Mouse (Mus musculus) fat pad, adult 2 months (tissue): ENCODE measurements around the gene Nmnat1.

Experiments
- DNase-seq: peaks from one replicate; pipeline ENCODE4 v3.0.0-alpha.2; 2011; ENCODE audit warnings: low read depth, low spot score; ENCODE audit errors: extremely low read depth

Gene Nmnat1

GRCm38 (mm10) chr4:149485053-149485824, at the start of gene Nmnat1, which contains the start of gene Lzic:
Gene Nmnat1 (minus strand): TSS chr4:149485202.
Gene Lzic (plus strand): TSS chr4:149485229.
- DNase-seq, result peak; percentile 33

DNA sequence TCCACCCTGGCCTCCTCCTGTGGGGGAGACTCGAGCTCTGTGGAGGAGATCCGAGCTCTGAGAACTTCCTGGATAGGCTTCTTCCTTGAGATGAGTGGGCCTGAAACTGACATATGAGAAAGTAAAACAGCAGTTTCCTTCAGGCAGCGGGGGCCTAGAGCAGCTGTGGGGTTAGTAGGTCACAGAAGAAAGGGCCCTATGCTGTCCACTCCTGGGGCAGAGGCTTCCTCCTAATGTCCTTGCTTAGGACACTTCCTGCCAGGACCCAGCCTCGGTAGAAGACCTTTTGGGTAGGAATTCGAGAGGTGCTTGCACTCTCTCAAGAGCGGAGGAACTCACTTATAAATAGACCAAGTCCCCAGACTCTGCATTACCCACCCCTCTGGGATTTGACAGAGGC, 44.7 kb upstream of the Nmnat1 start:
- DNase-seq, result no peak

GRCm38 (mm10) chr4:149527621-149528354, 42.8 kb upstream of the Nmnat1 start:
- no peak for DNase-seq

DNA sequence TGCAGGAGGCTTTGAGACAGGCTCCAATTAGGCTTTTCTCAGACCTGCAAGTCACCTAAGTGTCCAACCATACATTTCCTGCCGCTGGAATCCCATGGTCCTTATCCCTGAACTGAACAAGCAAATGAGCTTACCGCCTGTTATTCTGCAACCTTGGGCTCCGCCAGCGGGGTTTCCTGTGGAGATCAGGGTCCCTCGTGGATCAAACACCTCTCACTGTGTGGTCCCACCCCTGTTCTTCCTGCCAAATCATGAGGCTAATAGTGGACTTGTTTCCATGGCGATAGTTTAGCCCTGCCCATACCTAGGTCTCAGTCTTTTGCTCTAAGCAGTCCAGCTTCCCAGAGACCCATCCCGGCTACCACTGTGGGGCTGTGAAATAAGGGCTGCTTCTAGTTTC, 41.3 kb upstream of the Nmnat1 start:
- no peak for DNase-seq

GRCm38 (mm10) chr4:149525811-149526210, 40.8 kb upstream of the Nmnat1 start:
- DNase-seq, result no peak

GRCm38 (mm10) chr4:149525170-149525569, 40.2 kb upstream of the Nmnat1 start:
- no peak for DNase-seq

- no peak for DNase-seq
These were observed 39.0 kb upstream of the Nmnat1 start for GRCm38 (mm10) chr4:149523961-149524360.

DNA sequence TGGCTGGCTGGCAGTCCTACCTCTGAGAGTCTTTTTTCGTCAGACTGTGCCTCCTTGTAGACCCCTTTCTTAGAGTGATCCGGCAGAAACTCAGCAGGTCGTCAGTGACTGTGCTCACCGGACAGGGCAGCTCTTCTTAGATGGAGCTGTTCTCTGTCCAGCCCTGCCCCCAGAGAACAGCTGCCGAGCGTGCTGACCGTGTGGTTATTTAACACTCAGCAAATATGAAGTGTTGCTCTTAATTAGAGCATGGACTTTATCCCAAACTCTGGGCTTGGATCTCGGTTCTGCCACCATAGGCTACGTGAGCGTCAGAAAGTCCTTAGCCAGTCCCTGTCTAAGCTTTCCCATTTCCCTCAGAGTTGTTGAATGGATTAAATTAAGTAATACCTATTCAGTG, 36.3 kb upstream of the Nmnat1 start:
- DNase-seq, result no peak

- DNase-seq, result no peak
These were observed 33.6 kb upstream of the Nmnat1 start for GRCm38 (mm10) chr4:149518351-149519220.

- no peak for DNase-seq
These were observed 32.9 kb upstream of the Nmnat1 start, which contains the start of gene Ctnnbip1 for GRCm38 (mm10) chr4:149517868-149518340. Gene Ctnnbip1 (plus strand): TSS chr4:149518236.

- no peak for DNase-seq
These were observed 30.7 kb upstream of the Nmnat1 start for GRCm38 (mm10) chr4:149515706-149516105.

GRCm38 (mm10) chr4:149512072-149512471, 27.1 kb upstream of the Nmnat1 start:
- no peak for DNase-seq

- DNase-seq, result no peak
These were observed 26.2 kb upstream of the Nmnat1 start for GRCm38 (mm10) chr4:149511221-149511646.

DNA sequence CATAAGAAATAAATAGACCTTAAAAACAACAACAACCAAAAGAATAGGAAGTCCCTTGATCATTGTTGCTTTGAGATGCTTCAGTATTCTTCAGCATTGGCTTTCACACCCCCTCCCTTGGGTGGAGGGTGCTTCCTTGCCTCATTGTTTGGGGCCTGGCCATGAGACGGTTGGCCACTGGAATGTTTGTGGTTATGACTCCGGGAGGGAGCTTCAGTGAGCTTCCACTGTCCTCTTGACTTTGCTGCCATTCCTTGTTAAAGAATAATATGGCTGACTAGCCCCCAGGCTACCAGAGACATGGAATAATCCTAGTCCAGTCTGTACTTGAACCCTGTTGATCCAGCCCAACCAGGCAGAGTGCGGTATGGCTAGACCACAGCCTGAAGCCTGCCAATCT, 21.9 kb upstream of the Nmnat1 start:
- no peak for DNase-seq

GRCm38 (mm10) chr4:149505261-149505967, 20.4 kb upstream of the Nmnat1 start:
- DNase-seq, result no peak

GRCm38 (mm10) chr4:149504858-149505257, 19.9 kb upstream of the Nmnat1 start:
- DNase-seq, result no peak

DNA sequence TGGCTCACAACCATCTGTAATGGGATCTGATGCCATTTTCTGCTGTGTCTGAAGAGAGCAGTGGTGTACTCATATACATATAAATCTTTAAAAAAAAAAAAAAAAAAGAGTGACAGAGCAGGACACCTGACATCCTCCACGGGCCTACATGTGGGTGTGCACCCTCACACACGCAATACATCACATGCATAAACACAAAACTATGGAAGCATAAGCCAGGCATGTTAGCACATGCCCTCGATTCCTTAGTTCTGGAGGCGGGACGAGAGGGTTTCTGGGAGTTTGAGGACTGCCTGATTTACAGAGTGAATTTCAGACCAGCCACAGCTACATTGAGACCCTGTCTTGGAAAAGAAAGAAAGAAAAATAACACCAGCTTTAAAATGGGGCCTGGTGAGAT, 19.4 kb upstream of the Nmnat1 start:
- peak; percentile 67 for DNase-seq

GRCm38 (mm10) chr4:149499790-149500189, 14.8 kb upstream of the Nmnat1 start:
- no peak for DNase-seq

GRCm38 (mm10) chr4:149498901-149499300, 13.9 kb upstream of the Nmnat1 start:
- no peak for DNase-seq

GRCm38 (mm10) chr4:149496612-149497011, 11.6 kb upstream of the Nmnat1 start:
- DNase-seq, result no peak
